17 mouse cellular contexts compared by ENCODE assay signal in the genomic region with DNA sequence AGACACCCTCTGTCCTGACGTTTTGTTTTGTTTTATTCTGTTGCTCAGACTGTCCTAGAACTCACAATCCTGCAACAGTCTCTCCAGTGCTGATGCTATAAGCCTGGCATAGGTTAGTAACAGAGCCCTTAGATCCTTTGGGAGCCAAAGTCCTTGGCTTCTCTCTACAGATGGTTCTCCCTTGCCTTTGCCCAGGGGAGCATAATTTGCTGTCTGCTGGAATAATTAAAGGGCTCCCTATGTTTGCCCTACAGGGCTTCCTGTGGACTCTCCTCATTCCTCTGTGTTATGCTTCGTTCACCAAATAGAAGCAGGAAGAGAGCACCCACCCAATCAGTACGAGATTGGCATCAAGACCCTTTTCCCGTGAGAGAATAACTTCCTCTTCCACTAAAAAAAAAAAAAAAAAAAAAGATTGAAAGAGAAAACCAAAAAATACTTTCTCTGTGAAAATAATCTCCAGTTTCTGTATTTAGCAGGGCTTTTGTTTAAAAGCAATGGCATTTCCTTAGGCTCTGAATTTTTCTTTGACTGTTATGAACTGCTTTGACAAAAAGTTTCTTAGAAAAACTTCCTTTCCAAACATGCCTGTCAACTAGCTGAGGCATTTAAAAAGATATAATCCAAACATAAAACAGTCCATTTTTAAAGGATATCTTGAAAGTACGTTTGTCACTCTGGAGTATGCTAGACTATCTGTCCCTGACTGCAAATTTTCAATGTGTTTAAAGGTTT.
DNase-seq lines count a peak whose midpoint lies in the region; ATAC-seq and TF ChIP-seq lines count a peak whose summit lies in the region.
"Had no signal": no experiment of that assay in that cellular context is flagged by ENCODE, and none has a peak within 500 bp of the region (broad histone marks: within the 10 kb centered on the region; RNA-seq: fewer than 3 reads in every experiment).

No protein-coding gene starts in this region.

- no peaks in the 10 kb centered on the region for H3K9me3 ChIP-seq in heart, embryonic 10.5 days
- H3K9me3 ChIP-seq in limb, embryonic 14.5 days (ENCODE audit: control insufficient read depth, low read length): no peaks in the 10 kb centered on the region
- H3K9me3 ChIP-seq in limb, embryonic 10.5 days (replicated peaks): no peaks in the 10 kb centered on the region
- H3K9me3 ChIP-seq in embryonic facial prominence, embryonic 13.5 days: no peaks in the 10 kb centered on the region
- no peaks in the 10 kb centered on the region for H3K9me3 ChIP-seq in kidney, postnatal 0 days (replicated peaks; ENCODE audit: low read length)
- H3K9me3 ChIP-seq in hindbrain, embryonic 10.5 days: no peaks in the 10 kb centered on the region

- no peaks in the 10 kb centered on the region; the same call in 1 of the 2 replicates for H3K79me2 ChIP-seq in heart, adult 2 months (replicated peaks; ENCODE audit: control insufficient read depth, insufficient read depth, low read length)

- ATAC-seq in limb, embryonic 14.5 days (ENCODE audit: low FRiP score, low read depth): no peak
- no peak for ATAC-seq in embryonic facial prominence, embryonic 13.5 days (ENCODE audit: insufficient number of reproducible peaks, insufficient read depth, low FRiP score, low TSS enrichment, low read depth)
- no peak for ATAC-seq in kidney, postnatal 0 days (replicated peaks; ENCODE audit: low FRiP score, low read depth)
- ATAC-seq: activated CD4-positive, CD25-positive, alpha-beta regulatory T cell, adult 4 months; forebrain, embryonic 16.5 days; hindbrain, embryonic 16.5 days had no signal

- H3K4me2 ChIP-seq in limb, embryonic 14.5 days (replicated peaks; ENCODE audit: low read depth, low read length, severe bottlenecking): no peak overlapping the region
- no peak overlapping the region for H3K4me2 ChIP-seq in embryonic facial prominence, embryonic 13.5 days
- no peak overlapping the region for H3K4me2 ChIP-seq in kidney, postnatal 0 days (ENCODE audit: low read length)

- DNase-seq in heart, adult 2 months: no peak
- DNase-seq in heart, embryonic 10.5 days (ENCODE audit: low spot score): no peak
- peak; percentile 2 for DNase-seq in limb, embryonic 14.5 days (ENCODE audit: low spot score)
- no peak for DNase-seq in limb, embryonic 10.5 days (ENCODE audit: low spot score)
- DNase-seq in kidney, postnatal 0 days (ENCODE audit: low spot score): peak; percentile 59
- DNase-seq in hindbrain, embryonic 10.5 days (ENCODE audit: low spot score): no peak
- DNase-seq in urinary bladder, adult 2 months (ENCODE audit: low spot score): no peak
- DNase-seq: cerebellum, adult 9-10 months; gastrocnemius, postnatal 36 days; layer of hippocampus, postnatal 36 days; liver; thymus, adult 18-20 months had no signal

- no peaks in the 10 kb centered on the region for H3K27me3 ChIP-seq in heart, adult 2 months (ENCODE audit: control insufficient read depth, insufficient read depth, low read length)
- H3K27me3 ChIP-seq in heart, embryonic 10.5 days (ENCODE audit: insufficient read depth, poor library complexity, severe bottlenecking): no peaks in the 10 kb centered on the region
- H3K27me3 ChIP-seq in limb, embryonic 14.5 days (ENCODE audit: control insufficient read depth, insufficient read depth, low read length): no peaks in the 10 kb centered on the region
- no peaks in the 10 kb centered on the region for H3K27me3 ChIP-seq in limb, embryonic 10.5 days (ENCODE audit: low read depth, poor library complexity, severe bottlenecking)
- H3K27me3 ChIP-seq in embryonic facial prominence, embryonic 13.5 days: no peaks in the 10 kb centered on the region
- H3K27me3 ChIP-seq in kidney, postnatal 0 days (ENCODE audit: insufficient read depth, low read length): no peaks in the 10 kb centered on the region
- peaks cover 9% of the 10 kb centered on the region; the same call in 1 of the 2 replicates for H3K27me3 ChIP-seq in hindbrain, embryonic 10.5 days (ENCODE audit: insufficient read depth, poor library complexity, severe bottlenecking)

- H3K4me3 ChIP-seq in heart, adult 2 months: no peak overlapping the region
- no peak overlapping the region for H3K4me3 ChIP-seq in heart, embryonic 10.5 days
- no peak overlapping the region for H3K4me3 ChIP-seq in limb, embryonic 14.5 days (replicated peaks; ENCODE audit: low read length)
- no peak overlapping the region for H3K4me3 ChIP-seq in limb, embryonic 10.5 days
- H3K4me3 ChIP-seq in embryonic facial prominence, embryonic 13.5 days: no peak overlapping the region
- H3K4me3 ChIP-seq in kidney, postnatal 0 days (replicated peaks; ENCODE audit: low read depth, low read length): no peak overlapping the region
- H3K4me3 ChIP-seq in hindbrain, embryonic 10.5 days: no peak overlapping the region
- H3K4me3 ChIP-seq: megakaryocyte, embryonic 14.5 days had no signal

- TF ChIP-seq EP300 in heart, adult 2 months (IDR thresholded peaks at IDR 0.05; ENCODE audit: insufficient read depth, low read depth, low read length): no peak

- H3K27ac ChIP-seq in heart, adult 2 months: peak overlapping the region; percentile 40
- H3K27ac ChIP-seq in heart, embryonic 10.5 days: no peak overlapping the region
- H3K27ac ChIP-seq in limb, embryonic 14.5 days (replicated peaks; ENCODE audit: low read depth, low read length): no peak overlapping the region
- H3K27ac ChIP-seq in limb, embryonic 10.5 days: no peak overlapping the region
- H3K27ac ChIP-seq in embryonic facial prominence, embryonic 13.5 days: peak overlapping the region; percentile 69
- peak overlapping the region; percentile 62 for H3K27ac ChIP-seq in kidney, postnatal 0 days
- no peak overlapping the region for H3K27ac ChIP-seq in hindbrain, embryonic 10.5 days

- H3K9ac ChIP-seq in heart, adult 2 months (ENCODE audit: low read depth, low read length): no peak overlapping the region
- no peak overlapping the region for H3K9ac ChIP-seq in limb, embryonic 14.5 days (ENCODE audit: low read depth, low read length, severe bottlenecking)
- no peak overlapping the region for H3K9ac ChIP-seq in embryonic facial prominence, embryonic 13.5 days
- no peak overlapping the region for H3K9ac ChIP-seq in kidney, postnatal 0 days (ENCODE audit: low read depth, low read length)

- WGBS in heart, adult 2 months: 27% methylated on average over 5 of the region's 5 CpGs
- WGBS in heart, embryonic 10.5 days: 59% methylated on average over 5 of the region's 5 CpGs
- 41% methylated on average over 5 of the region's 5 CpGs for WGBS in limb, embryonic 14.5 days
- WGBS in limb, embryonic 10.5 days: 53% methylated on average over 5 of the region's 5 CpGs
- 20% methylated on average over 5 of the region's 5 CpGs for WGBS in embryonic facial prominence, embryonic 13.5 days
- WGBS in kidney, postnatal 0 days: 11% methylated on average over 5 of the region's 5 CpGs
- 61% methylated on average over 5 of the region's 5 CpGs for WGBS in hindbrain, embryonic 10.5 days

- TF ChIP-seq POLR2A in heart, adult 2 months (IDR thresholded peaks at IDR 0.05; ENCODE audit: insufficient read depth, low read depth, low read length): no peak
- no peak for TF ChIP-seq POLR2A in limb, embryonic 14.5 days (IDR thresholded peaks at IDR 0.05; ENCODE audit: borderline replicate concordance, extremely low read depth, insufficient read depth, insufficient read length)

- H3K4me1 ChIP-seq in heart, adult 2 months (ENCODE audit: control insufficient read depth, insufficient read depth, low read length): peaks cover 10% of the 10 kb centered on the region
- peaks cover 35% of the 10 kb centered on the region for H3K4me1 ChIP-seq in heart, embryonic 10.5 days
- peaks cover 13% of the 10 kb centered on the region; the same call in 1 of the 2 replicates for H3K4me1 ChIP-seq in limb, embryonic 14.5 days (ENCODE audit: control insufficient read depth, insufficient read depth, low read length)
- peaks cover 45% of the 10 kb centered on the region for H3K4me1 ChIP-seq in limb, embryonic 10.5 days
- peaks cover 48% of the 10 kb centered on the region for H3K4me1 ChIP-seq in embryonic facial prominence, embryonic 13.5 days
- peaks cover 16% of the 10 kb centered on the region for H3K4me1 ChIP-seq in kidney, postnatal 0 days (replicated peaks; ENCODE audit: insufficient read depth, low read length)
- peaks cover 36% of the 10 kb centered on the region for H3K4me1 ChIP-seq in hindbrain, embryonic 10.5 days (replicated peaks)

- no peak for TF ChIP-seq CTCF in heart, adult 2 months (IDR thresholded peaks at IDR 0.05)
- no peak for TF ChIP-seq CTCF in kidney, postnatal 0 days (IDR thresholded peaks at IDR 0.05; ENCODE audit: low read depth)

- no peaks in the 10 kb centered on the region; the same call in 1 of the 2 replicates for H3K36me3 ChIP-seq in heart, adult 2 months (ENCODE audit: control insufficient read depth, insufficient read depth, low read length)
- H3K36me3 ChIP-seq in heart, embryonic 10.5 days: no peaks in the 10 kb centered on the region
- H3K36me3 ChIP-seq in limb, embryonic 14.5 days (ENCODE audit: control insufficient read depth, insufficient read depth, low read length): no peaks in the 10 kb centered on the region
- H3K36me3 ChIP-seq in limb, embryonic 10.5 days: no peaks in the 10 kb centered on the region
- no peaks in the 10 kb centered on the region for H3K36me3 ChIP-seq in embryonic facial prominence, embryonic 13.5 days
- no peaks in the 10 kb centered on the region for H3K36me3 ChIP-seq in kidney, postnatal 0 days (ENCODE audit: insufficient read depth, low read length)
- H3K36me3 ChIP-seq in hindbrain, embryonic 10.5 days: no peaks in the 10 kb centered on the region

- intact Hi-C loops in heart, adult 2 months (cut with DNase I): loop anchor here (5.0 kb wide), 1 partner anchor 96 kb away; no protein-coding TSS in a partner anchor

Comparison
In these comparisons a context has a peak if more than half of its experiments do, and no peak if none do; other contexts are left out.
1. DNase-seq: peak in limb, embryonic 14.5 days (single experiment) and kidney, postnatal 0 days (single experiment); none in heart, adult 2 months (0 of 2), heart, embryonic 10.5 days (single experiment), limb, embryonic 10.5 days (single experiment), hindbrain, embryonic 10.5 days (single experiment) and urinary bladder, adult 2 months (single experiment).
2. H3K27ac ChIP-seq: peak in heart, adult 2 months (single experiment), embryonic facial prominence, embryonic 13.5 days (single experiment) and kidney, postnatal 0 days (single experiment); none in heart, embryonic 10.5 days (single experiment), limb, embryonic 14.5 days (single experiment), limb, embryonic 10.5 days (single experiment) and hindbrain, embryonic 10.5 days (single experiment).